Mouse (Mus musculus) intestine, embryonic 15.5 days (tissue): ENCODE results near the gene Ncoa6. TPM values are rescaled to one million over a fixed set of nuclear protein-coding genes. Genes with fewer than 3 reads are reported as not detected.

Source experiments
- ATAC-seq: fragments of 200-750 bp; cut with Nextera tagmentation; 2 replicates; pipeline ENCODE4 v1.8.0; 2017; ENCODE audit warnings: moderate TSS enrichment, moderate library complexity
- H3K27ac ChIP-seq: fragments of 300-500 bp; sonication (generic); 2 replicates; pipeline ENCODE4 v1.5.1; 2015; ENCODE audit warnings: mild to moderate bottlenecking, inconsistent platforms
- H3K27me3 ChIP-seq: fragments of 300-500 bp; sonication (generic); replicated peaks from 2 replicates; pipeline ENCODE4 v1.6.1; 2015; ENCODE audit warnings: inconsistent platforms
- H3K36me3 ChIP-seq: fragments of 300-500 bp; sonication (generic); 2 replicates; pipeline ENCODE4 v1.6.1; 2015; ENCODE audit warnings: inconsistent platforms
- H3K4me1 ChIP-seq: fragments of 300-500 bp; sonication (generic); replicated peaks from 2 replicates; pipeline ENCODE4 v1.6.1; 2015; ENCODE audit warnings: inconsistent platforms
- H3K4me2 ChIP-seq: fragments of 300-500 bp; sonication (generic); replicated peaks from 2 replicates; pipeline ENCODE4 v1.6.1; 2015; ENCODE audit warnings: mild to moderate bottlenecking, inconsistent platforms
- H3K4me3 ChIP-seq: fragments of 300-500 bp; sonication (generic); replicated peaks from 2 replicates; pipeline ENCODE4 v1.5.1; 2015; ENCODE audit warnings: inconsistent platforms
- H3K9ac ChIP-seq: fragments of 300-500 bp; sonication (generic); 2 replicates; pipeline ENCODE4 v1.6.1; 2015; ENCODE audit warnings: inconsistent platforms
- H3K9me3 ChIP-seq: fragments of 300-500 bp; sonication (generic); 2 replicates; pipeline ENCODE4 v1.6.1; 2016; ENCODE audit warnings: inconsistent platforms
- WGBS: fragments of 180-500 bp; shearing (Covaris S2); methylation state at CpG from one replicate; pipeline ENCODE4 v1.1.7; 2015; 5-methylcytosine and 5-hydroxymethylcytosine counted together
- polyA plus RNA-seq: library from polyadenylated mRNA; unstranded; fragments of >200 nt; fragmentation: Nextera tagmentation; extraction: Ambion mirVana; gene quantifications from 2 replicates; pipeline ENCODE4 v1.2.1, GENCODE M21; 2015

Ncoa6 gene
- polyA plus RNA-seq, 1 experiment from 2014 or later, result 18.2 TPM

DNA sequence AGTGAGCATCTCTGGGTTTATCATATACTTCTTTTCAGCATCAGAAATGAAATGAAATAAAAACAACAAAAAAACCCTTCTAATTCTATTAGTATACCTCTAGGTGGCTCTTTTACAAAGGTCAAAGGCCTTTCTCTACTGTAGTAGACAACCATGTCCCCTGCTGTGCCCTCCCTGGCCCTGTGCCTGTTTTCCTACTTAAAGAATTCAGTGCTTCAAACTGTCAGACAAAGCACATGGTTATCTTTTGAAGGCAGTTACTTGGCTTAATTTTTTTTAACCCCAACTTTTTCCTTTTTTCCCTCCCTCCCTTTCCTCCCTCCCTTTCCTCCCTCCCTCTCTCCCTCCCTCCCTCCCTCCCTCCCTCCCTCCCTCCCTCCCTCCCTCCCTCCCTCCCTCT is 73.4 kb downstream of the Ncoa6 start:
- Histone ChIP-seq H3K4me1 (no peaks in the 10 kb centered on the region), H3K9ac (no peak overlapping the region), H3K4me2 (no peak overlapping the region), H3K4me3 (no peak overlapping the region), H3K27me3 (no peaks in the 10 kb centered on the region), H3K9me3 (no peaks in the 10 kb centered on the region), H3K27ac (no peak overlapping the region), H3K36me3 (peaks cover 17% of the 10 kb centered on the region)
- no peak for ATAC-seq

GRCm38 (mm10) chr2:155394586-155394985 is 79.1 kb downstream of the Ncoa6 start:
- ATAC-seq, result no peak
- H3K36me3 ChIP-seq, result peaks cover 9% of the 10 kb centered on the region
- no peak overlapping the region for H3K4me2 ChIP-seq
- H3K9ac ChIP-seq, result no peak overlapping the region
- no peak overlapping the region for H3K27ac ChIP-seq
- no peaks in the 10 kb centered on the region for H3K27me3 ChIP-seq
- H3K4me3 ChIP-seq, result no peak overlapping the region
- 77% methylated on average over 5 of the region's 5 CpGs for WGBS
- no peaks in the 10 kb centered on the region for H3K9me3 ChIP-seq
- no peaks in the 10 kb centered on the region for H3K4me1 ChIP-seq

- Histone ChIP-seq H3K4me3 (no peak overlapping the region), H3K27ac (no peak overlapping the region), H3K4me1 (0 out of 2 replicates have a peak, but pooled peaks cover 6% of the 10 kb centered on the region), H3K9me3 (no peaks in the 10 kb centered on the region), H3K9ac (no peak overlapping the region), H3K27me3 (no peaks in the 10 kb centered on the region), H3K36me3 (peaks cover 3% of the 10 kb centered on the region; the same call in 1 of the 2 replicates), H3K4me2 (no peak overlapping the region)
- no peak for ATAC-seq
- 94% methylated on average over 2 of the region's 2 CpGs for WGBS
These were observed 85.1 kb downstream of the Ncoa6 start for GRCm38 (mm10) chr2:155388573-155388972.

- no peak overlapping the region for H3K4me2 ChIP-seq
- H3K27ac ChIP-seq, result no peak overlapping the region
- H3K4me1 ChIP-seq, result peaks cover 12% of the 10 kb centered on the region; the same call in 1 of the 2 replicates
- no peak for ATAC-seq
- 75% methylated on average over 4 of the region's 4 CpGs for WGBS
- H3K9ac ChIP-seq, result no peak overlapping the region
- H3K36me3 ChIP-seq, result peaks cover 3% of the 10 kb centered on the region; the same call in 1 of the 2 replicates
- H3K4me3 ChIP-seq, result no peak overlapping the region
- no peaks in the 10 kb centered on the region for H3K9me3 ChIP-seq
- H3K27me3 ChIP-seq, result no peaks in the 10 kb centered on the region
These were observed 86.6 kb downstream of the Ncoa6 start for GRCm38 (mm10) chr2:155387052-155387451.

DNA sequence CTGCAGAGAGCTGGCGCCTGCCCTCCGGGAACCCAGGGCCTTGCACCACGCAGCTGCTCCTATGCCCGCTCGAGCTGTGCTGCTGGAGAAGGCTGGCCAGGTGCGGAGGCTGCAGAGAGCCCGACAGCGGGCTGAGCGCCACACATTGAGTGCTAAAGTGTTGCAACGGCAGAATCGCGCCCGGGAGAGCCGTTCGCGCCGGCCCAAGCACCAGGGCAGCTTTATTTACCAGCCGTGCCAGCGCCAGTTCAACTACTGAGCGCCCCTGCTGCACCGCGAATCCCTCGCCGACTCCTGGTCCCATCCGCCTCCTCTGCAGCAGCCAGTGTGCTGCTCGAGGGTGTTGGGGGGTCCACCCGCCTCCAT is 87.2 kb downstream of the Ncoa6 start:
- H3K36me3 ChIP-seq, result peaks cover 3% of the 10 kb centered on the region; the same call in 1 of the 2 replicates
- no peaks in the 10 kb centered on the region for H3K9me3 ChIP-seq
- H3K9ac ChIP-seq, result no peak overlapping the region
- no peak overlapping the region for H3K4me3 ChIP-seq
- H3K27ac ChIP-seq, result no peak overlapping the region
- H3K4me1 ChIP-seq, result peaks cover 12% of the 10 kb centered on the region; the same call in 1 of the 2 replicates
- 28% methylated on average over 27 of the region's 27 CpGs for WGBS
- no peak overlapping the region for H3K4me2 ChIP-seq
- no peaks in the 10 kb centered on the region for H3K27me3 ChIP-seq
- ATAC-seq, result no peak

GRCm38 (mm10) chr2:155385731-155386533 is 87.8 kb downstream of the Ncoa6 start:
- peaks cover 3% of the 10 kb centered on the region; the same call in 1 of the 2 replicates for H3K36me3 ChIP-seq

GRCm38 (mm10) chr2:155385090-155385489 is 88.6 kb downstream of the Ncoa6 start:
- Histone ChIP-seq H3K27ac (no peak overlapping the region), H3K27me3 (no peaks in the 10 kb centered on the region; the same call in 1 of the 2 replicates), H3K9me3 (no peaks in the 10 kb centered on the region), H3K4me1 (peaks cover 16% of the 10 kb centered on the region; the same call in 1 of the 2 replicates), H3K4me3 (no peak overlapping the region), H3K4me2 (no peak overlapping the region), H3K9ac (no peak overlapping the region), H3K36me3 (peaks cover 3% of the 10 kb centered on the region; the same call in 1 of the 2 replicates)
- no peak for ATAC-seq
- 27% methylated on average over 7 of the region's 7 CpGs for WGBS

More at GRCm38 (mm10) chr2:155385731-155386533, 87.8 kb downstream of the Ncoa6 start:
- Histone ChIP-seq H3K27ac (no peak overlapping the region), H3K9me3 (no peaks in the 10 kb centered on the region), H3K4me3 (no peak overlapping the region), H3K9ac (no peak overlapping the region), H3K4me1 (peaks cover 15% of the 10 kb centered on the region; the same call in 1 of the 2 replicates), H3K4me2 (no peak overlapping the region), H3K27me3 (no peaks in the 10 kb centered on the region)
- 47% methylated on average over 18 of the region's 18 CpGs for WGBS
- ATAC-seq, result no peak

DNA sequence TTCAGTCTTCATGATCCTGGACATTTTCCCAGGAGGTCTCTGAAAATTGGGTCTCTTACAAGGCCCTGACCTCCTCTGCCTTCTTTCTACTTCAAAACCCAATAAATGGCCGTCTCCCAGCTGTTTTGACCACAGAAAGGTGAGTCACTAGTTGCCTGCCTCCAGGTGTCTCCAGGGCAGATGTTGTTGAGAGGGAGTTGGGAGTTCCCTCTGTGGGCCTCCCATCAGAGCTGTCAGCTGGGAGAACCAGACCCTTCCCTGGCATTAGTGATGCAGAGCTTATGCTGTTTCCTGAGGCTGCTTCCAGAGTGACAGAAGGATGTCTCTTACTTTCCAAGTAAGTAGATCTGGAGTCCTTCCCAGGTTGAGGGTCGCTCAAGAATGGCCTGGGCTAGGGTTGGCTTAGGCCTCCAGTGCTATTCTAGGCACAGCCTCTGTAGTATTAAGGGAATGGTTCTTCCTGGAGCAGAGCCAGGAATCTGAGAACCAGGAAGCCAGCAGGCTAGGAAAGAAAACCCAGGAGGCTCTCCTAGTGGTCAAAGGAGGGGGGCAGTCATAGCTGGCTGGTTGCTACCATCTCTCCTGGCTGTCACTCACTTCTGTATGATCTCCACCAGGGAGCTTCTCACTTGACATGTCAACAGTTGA is 90.8 kb downstream of the Ncoa6 start:
- 87% methylated on average over 2 of the region's 2 CpGs for WGBS
- Histone ChIP-seq H3K9ac (no peak overlapping the region), H3K4me3 (no peak overlapping the region), H3K4me1 (peaks cover 16% of the 10 kb centered on the region; the same call in 1 of the 2 replicates), H3K27ac (no peak overlapping the region), H3K9me3 (no peaks in the 10 kb centered on the region), H3K4me2 (peak overlapping the region; percentile 89), H3K36me3 (no peaks in the 10 kb centered on the region; the same call in 1 of the 2 replicates), H3K27me3 (peaks cover 5% of the 10 kb centered on the region; the same call in 1 of the 2 replicates)
- ATAC-seq, result no peak

- Histone ChIP-seq H3K36me3 (no peaks in the 10 kb centered on the region), H3K4me2 (peak overlapping the region; percentile 89), H3K27ac (peak overlapping the region; percentile 96), H3K4me1 (peaks cover 16% of the 10 kb centered on the region; the same call in 1 of the 2 replicates), H3K9ac (peak overlapping the region; percentile 79), H3K4me3 (peak overlapping the region; percentile 96), H3K9me3 (no peaks in the 10 kb centered on the region), H3K27me3 (peaks cover 5% of the 10 kb centered on the region; the same call in 1 of the 2 replicates)
- WGBS, result 23% methylated on average over 6 of the region's 6 CpGs
- ATAC-seq, result peak; percentile 24
These were observed 91.4 kb downstream of the Ncoa6 start for GRCm38 (mm10) chr2:155382332-155382700.

- Histone ChIP-seq H3K9me3 (no peaks in the 10 kb centered on the region), H3K4me3 (peak overlapping the region; percentile 96), H3K9ac (peak overlapping the region; percentile 79), H3K4me1 (peaks cover 16% of the 10 kb centered on the region; the same call in 1 of the 2 replicates), H3K36me3 (no peaks in the 10 kb centered on the region), H3K4me2 (peak overlapping the region; percentile 89), H3K27me3 (peaks cover 5% of the 10 kb centered on the region; the same call in 1 of the 2 replicates), H3K27ac (peak overlapping the region; percentile 96)
- peak; percentile 94 for ATAC-seq
- WGBS, result under 1% methylated on average over 68 of the region's 68 CpGs
These were observed 91.9 kb downstream of the Ncoa6 start for GRCm38 (mm10) chr2:155381643-155382331.

- ATAC-seq, result no peak
- WGBS, result 2% methylated on average over 11 of the region's 11 CpGs
- Histone ChIP-seq H3K36me3 (no peaks in the 10 kb centered on the region), H3K9me3 (no peaks in the 10 kb centered on the region), H3K27ac (peak overlapping the region; percentile 96; the same call in 1 of the 2 replicates), H3K4me2 (peak overlapping the region; percentile 89), H3K9ac (peak overlapping the region; percentile 79), H3K27me3 (peaks cover 5% of the 10 kb centered on the region; the same call in 1 of the 2 replicates), H3K4me3 (peak overlapping the region; percentile 96), H3K4me1 (peaks cover 13% of the 10 kb centered on the region; the same call in 1 of the 2 replicates)
These were observed 92.6 kb downstream of the Ncoa6 start for GRCm38 (mm10) chr2:155381060-155381437.
